Mouse (Mus musculus) cerebellum, postnatal 36 days (tissue): ENCODE results near the gene Rps24.
"Not testable (repeated sequence)": the region's sequence is repeated elsewhere in the genome, so short reads cannot be mapped to it uniquely, and the experiment has no call there.

Source experiments
- DNase-seq, 2 experiments: peaks; one replicate each; pipeline ENCODE4 v3.0.0; 2021 to 2022; ENCODE audit warnings: mixed read lengths in 2 of 2

The Rps24 gene

DNA sequence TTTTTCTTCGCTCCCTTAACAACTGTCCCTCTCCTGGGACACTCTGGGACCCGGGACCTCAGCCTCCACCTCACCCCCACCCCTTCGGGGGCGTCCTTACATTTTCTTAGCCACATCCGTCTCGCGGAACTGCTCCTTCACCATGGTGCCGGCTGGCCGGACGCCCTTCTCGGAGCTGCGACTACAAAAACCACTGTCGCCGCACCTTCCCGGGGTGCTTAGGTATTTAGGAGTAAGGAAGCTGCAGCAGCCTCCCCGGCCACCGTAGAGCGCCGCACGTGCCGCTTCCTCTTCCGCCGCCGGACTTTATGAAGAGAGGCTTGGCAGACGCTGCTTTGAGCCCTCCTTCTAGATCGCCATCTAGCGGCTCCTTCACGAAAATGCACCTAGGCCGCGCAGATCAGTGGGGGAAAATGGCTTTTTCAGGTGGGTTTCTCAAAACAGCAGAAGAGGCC, at the start of gene Rps24, which contains the start of gene Polr3a:
Gene Rps24 (plus strand): TSS at position 353 of the 455 bp plus-strand sequence.
Gene Polr3a (minus strand): TSS at position 286 of the 455 bp plus-strand sequence.
- peak; percentile 92 to 93 for DNase-seq

- not testable (repeated sequence) for DNase-seq
Observed at GRCm38 (mm10) chr14:24443529-24443928, 43.4 kb upstream of the Rps24 start.

- no peak for DNase-seq
Observed at GRCm38 (mm10) chr14:24458191-24458590, 28.7 kb upstream of the Rps24 start.

- no peak for DNase-seq
Observed at GRCm38 (mm10) chr14:24468806-24469205, 18.1 kb upstream of the Rps24 start.

DNA sequence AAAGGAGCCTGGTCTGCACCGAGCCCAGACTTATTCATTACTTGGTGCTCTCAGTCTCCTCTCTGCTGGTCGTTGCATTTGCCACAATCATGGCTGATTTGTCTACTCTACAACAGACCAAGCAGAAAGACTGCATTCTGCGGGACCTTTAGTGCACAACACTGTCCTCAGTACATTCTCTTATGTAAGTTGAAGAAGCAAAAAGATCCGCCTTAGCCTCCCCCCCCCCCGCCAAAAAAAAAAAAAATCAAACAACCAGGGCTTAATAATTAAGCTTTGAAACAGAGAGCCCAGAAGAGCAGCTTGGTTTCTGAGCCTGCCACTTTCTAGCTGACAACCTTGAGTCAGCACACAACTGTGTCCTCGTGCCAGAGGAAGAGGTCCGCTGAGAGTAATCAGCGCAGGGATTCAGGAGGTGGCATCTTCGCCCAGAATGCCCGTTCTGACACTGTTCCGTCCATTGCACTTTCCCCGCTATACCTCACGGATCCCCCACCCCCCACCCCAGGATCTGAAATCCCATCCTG, 621 bp upstream of the Rps24 start:
- DNase-seq = no peak

- DNase-seq = not testable (repeated sequence)
Observed at GRCm38 (mm10) chr14:24489772-24490171, 2.8 kb downstream of the Rps24 start.

- peak; percentile 98 to 99 for DNase-seq
Observed at GRCm38 (mm10) chr14:24490468-24491265, 3.7 kb downstream of the Rps24 start.

DNA sequence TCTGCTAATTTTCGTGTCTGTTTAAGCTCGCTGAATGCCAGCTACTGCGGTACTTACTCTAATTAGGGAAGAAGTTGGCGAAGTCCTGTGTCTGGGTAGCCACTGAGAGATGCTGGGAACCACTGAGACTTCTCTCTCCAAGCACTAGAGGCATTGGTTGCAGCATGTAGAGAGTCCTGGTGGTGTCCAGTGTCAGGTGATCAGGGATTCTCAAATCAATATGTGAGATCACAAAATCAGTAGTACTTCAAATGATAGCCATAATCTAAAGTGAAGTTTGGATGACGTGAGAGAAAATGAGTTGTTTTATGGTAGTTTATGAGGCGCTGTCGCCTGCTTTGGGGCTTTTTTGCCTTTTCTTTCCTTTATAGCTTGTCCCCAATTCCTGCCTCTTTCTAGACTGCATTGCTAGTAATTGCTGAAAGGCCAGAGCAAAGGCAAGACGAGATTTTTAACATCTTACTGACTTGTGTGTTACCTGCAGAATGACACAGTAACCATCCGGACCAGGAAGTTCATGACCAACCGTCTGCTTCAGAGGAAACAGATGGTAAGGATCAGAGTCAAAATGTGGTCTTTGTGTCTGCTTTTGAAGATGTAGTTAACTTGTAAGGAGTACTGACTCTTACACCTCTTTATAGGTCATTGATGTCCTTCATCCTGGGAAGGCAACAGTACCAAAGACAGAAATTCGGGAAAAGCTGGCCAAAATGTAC, 4.5 kb downstream of the Rps24 start:
- DNase-seq = no peak

GRCm38 (mm10) chr14:24493256-24493655, 6.3 kb downstream of the Rps24 start:
- DNase-seq = no peak

GRCm38 (mm10) chr14:24496507-24496906, 9.6 kb downstream of the Rps24 start:
- DNase-seq = no peak

GRCm38 (mm10) chr14:24497443-24497842, 10.5 kb downstream of the Rps24 start:
- no peak for DNase-seq

GRCm38 (mm10) chr14:24498561-24499255, 11.8 kb downstream of the Rps24 start:
- no peak for DNase-seq

DNA sequence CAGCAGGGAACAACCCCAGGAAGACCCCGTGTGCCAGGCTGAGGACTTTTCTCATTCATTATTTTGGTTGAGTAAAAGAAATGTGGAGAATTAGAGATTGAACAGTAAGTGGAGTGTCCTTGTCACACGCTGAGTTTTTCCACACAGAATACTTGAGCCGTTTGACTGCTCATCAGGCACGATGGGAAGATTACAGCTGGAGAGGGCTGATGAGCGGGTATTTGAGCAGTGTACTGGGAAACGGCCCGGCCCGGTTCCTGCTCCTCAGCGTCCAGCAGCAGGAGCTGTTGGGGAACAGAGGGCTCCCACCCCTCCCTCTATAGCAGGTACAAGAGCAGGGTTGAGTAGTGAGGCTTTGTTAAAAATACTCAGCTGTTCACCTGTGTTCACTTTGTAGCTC, 12.6 kb downstream of the Rps24 start:
- no peak for DNase-seq

DNA sequence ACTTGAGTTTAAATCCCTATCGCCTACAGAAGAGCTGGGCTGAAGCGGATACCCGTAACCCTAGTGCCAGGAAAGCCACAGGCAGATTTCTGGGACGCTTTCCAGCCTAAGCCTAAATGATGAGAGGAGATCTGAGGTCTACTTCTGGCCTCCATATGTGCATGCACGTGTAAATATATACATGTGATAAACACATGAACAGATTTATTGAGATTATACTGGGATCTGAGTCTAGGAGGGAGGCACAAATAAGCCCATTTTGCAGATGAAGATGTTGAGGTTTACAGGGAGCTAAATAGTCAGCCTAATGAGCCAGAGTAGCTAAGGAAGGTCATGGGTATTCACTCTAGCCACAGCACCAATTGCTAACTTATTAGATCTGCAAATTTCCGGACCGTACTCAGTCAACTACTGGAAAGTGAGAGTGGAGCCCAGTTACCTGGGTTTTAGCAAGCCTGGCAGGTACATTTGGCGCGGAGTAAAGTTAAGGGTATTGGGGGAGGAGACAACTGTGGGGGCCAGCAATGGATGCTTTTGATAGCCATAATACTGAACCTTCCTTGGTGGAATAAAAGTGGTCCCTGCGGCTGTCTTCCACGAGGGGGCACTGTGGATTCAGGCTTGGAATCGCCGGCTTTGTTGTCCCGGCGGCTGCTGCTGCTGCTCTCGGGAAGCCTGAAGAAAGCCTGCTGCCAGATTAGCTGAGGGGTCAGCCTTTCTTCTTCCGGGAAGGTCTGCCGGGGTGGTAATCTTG, 13.3 kb downstream of the Rps24 start:
- peak; percentile 88 to 92 for DNase-seq

DNA sequence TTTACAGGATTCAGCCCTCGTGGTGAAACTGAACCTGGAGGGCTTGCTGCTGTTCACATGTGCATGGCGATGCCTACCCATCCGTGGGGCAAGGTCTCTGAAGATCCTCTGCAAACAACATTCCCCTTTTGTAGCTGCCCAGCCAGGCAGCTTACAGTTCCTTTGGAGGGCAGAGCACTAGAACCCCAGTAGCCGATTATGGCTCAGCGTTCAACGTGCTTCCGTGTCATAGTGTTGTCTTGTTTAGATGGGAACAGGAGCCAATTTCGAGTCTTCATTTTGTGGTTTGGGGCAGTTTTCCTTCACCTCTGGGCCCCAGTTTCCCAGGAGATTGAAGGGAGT, 13.9 kb downstream of the Rps24 start:
- no peak for DNase-seq

- DNase-seq = no peak
Observed at GRCm38 (mm10) chr14:24501256-24501655, 14.3 kb downstream of the Rps24 start.

- no peak for DNase-seq
Observed at GRCm38 (mm10) chr14:24507452-24508069, 20.6 kb downstream of the Rps24 start.

- peak; percentile 30 to 35 for DNase-seq
Observed at GRCm38 (mm10) chr14:24508070-24508773, 21.3 kb downstream of the Rps24 start.

- no peak for DNase-seq
Observed at GRCm38 (mm10) chr14:24509557-24509956, 22.6 kb downstream of the Rps24 start.

DNA sequence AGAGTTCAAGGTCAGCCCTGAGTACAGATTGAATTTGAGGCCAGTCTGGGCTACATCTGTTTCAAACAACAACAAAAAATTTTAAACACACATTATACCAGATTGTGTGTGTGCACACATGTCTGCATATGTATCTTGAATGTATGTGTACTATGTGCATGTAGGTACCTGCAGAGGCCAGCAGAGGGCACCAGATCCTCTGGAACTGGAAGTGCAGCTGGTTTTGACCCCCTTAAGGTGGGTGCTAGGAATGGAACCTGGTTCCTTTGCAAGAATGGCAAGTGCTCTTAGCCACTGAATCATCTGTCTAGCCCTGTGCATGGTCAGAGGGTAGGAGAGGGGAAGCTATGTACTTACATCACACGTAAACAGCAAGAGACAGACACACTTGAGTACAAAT, 23.3 kb downstream of the Rps24 start:
- no peak for DNase-seq

DNA sequence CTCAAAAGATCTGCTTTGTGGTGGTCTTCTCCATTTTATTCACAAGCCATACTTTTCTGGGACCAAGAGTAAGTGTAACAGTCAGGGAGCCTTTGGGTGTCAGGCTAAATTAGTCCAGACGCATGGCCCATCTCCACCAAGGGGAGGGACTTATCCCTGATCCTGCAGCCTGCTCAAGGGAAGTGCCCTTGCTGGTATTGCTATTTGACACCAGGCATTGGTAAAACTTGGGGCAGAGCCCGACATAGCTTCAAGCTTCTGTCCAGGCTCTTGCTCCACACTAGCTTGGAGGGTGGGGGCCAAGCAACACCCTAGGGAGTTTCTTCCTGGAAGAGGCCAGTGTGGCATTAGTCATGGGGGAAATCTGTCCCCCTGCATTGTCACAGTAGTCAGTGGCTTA, 23.8 kb downstream of the Rps24 start:
- no peak for DNase-seq
